10 mouse cellular contexts compared by ENCODE assay signal in the genomic region with DNA sequence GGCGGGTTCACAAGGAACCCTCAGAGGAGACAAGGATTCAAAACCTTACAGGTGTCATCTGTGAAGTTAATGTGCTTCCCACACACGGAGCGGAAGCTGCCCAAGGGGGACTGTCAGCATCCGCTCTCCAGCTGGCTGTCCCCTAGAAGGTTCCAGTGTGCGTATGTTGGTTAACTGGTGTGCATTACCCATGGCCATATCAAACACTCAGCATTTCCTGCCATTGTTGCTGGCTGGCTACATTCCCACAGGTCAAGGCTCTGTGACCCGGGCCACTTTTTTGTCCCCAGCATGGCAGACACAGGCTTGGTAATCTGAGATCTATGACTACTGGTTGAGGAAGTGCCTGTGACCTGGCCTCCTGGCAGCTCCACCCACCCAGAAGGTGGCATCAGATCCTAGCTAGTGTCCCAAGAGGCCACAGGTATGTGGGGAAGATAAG. TPM values are rescaled to one million over a fixed set of nuclear protein-coding genes. Genes with fewer than 3 reads are reported as not detected.
DNase-seq lines count a peak whose midpoint lies in the region; ATAC-seq lines count a peak whose summit lies in the region.
"Had no signal": no experiment of that assay in that cellular context is flagged by ENCODE, and none has a peak within 500 bp of the region (broad histone marks: within the 10 kb centered on the region; RNA-seq: fewer than 3 reads in every experiment).

No protein-coding gene starts in this region.

- peaks cover 10% of the 10 kb centered on the region for H3K9me3 ChIP-seq in heart, embryonic 16.5 days (replicated peaks; ENCODE audit: control insufficient read depth, low read length)

- H3K27ac ChIP-seq in heart, embryonic 16.5 days (ENCODE audit: low read length), result peak overlapping the region; percentile 73

- WGBS in heart, embryonic 16.5 days, result 69% methylated on average over 6 of the region's 6 CpGs

- H3K4me3 ChIP-seq in heart, embryonic 16.5 days (ENCODE audit: low read length), result no peak overlapping the region

- H3K27me3 ChIP-seq in heart, embryonic 16.5 days (ENCODE audit: control insufficient read depth, insufficient read depth, low read length), result no peaks in the 10 kb centered on the region

- no peak overlapping the region for H3K4me2 ChIP-seq in heart, embryonic 16.5 days (ENCODE audit: low read depth, low read length)

- no peak overlapping the region for H3K9ac ChIP-seq in heart, embryonic 16.5 days (ENCODE audit: low read length)

- peak; percentile 56 for DNase-seq in gastrocnemius, postnatal 25 days
- no peak for DNase-seq in gastrocnemius, postnatal 10 days
- peak; percentile 76 to 83 for DNase-seq in kidney, postnatal 25 days
- DNase-seq in cerebellum, adult 9-11 months, result no peak
- DNase-seq in testis, postnatal 14 days (ENCODE audit: low spot score), result no peak

- ATAC-seq in heart, embryonic 16.5 days (replicated peaks; ENCODE audit: extremely low read depth, insufficient read depth, low FRiP score), result peak; percentile 70
- ATAC-seq in megakaryocyte progenitor cell, adult 5-6 weeks (replicated peaks; ENCODE audit: poor library complexity), result peak; percentile 37
- ATAC-seq in granulocyte monocyte progenitor cell, adult 5-6 weeks (replicated peaks; ENCODE audit: poor library complexity, severe bottlenecking), result no peak

- H3K4me1 ChIP-seq in heart, embryonic 16.5 days (ENCODE audit: control insufficient read depth, insufficient read depth, low read length), result no peaks in the 10 kb centered on the region

- H3K36me3 ChIP-seq in heart, embryonic 16.5 days (ENCODE audit: control insufficient read depth, insufficient read depth), result peaks cover 44% of the 10 kb centered on the region

RNA-seq across cellular contexts. Expression of gene Tomm40, which starts 7.5 kb away (rescaled TPM):
- 10 to 100 TPM; 45.1 to 45.4 TPM for total RNA-seq in gastrocnemius, postnatal 25 days (2021)
- 10 to 100 TPM; 59.3 to 63.3 TPM for total RNA-seq in gastrocnemius, postnatal 10 days (2021)
- 146 and 158 TPM in 2 replicates for polyA plus RNA-seq in heart, embryonic 16.5 days (2015; fragmentation: Nextera tagmentation; extraction: Ambion mirVana)
- total RNA-seq in megakaryocyte progenitor cell, adult 5-6 weeks (2015), result 61.5 and 62.2 TPM in 2 replicates
- 42.5 and 50.8 TPM in 2 replicates for total RNA-seq in megakaryocyte progenitor cell, adult 5-6 weeks (2017)
- total RNA-seq in granulocyte monocyte progenitor cell, adult 5-6 weeks (2014; fragmentation: Nextera tagmentation), result 70.2 and 76.7 TPM in 2 replicates
- total RNA-seq in granulocyte monocyte progenitor cell, adult 5-6 weeks (2017), result 36.2 and 47.0 TPM in 2 replicates

RNA-seq across cellular contexts. Expression of gene Apoe, which starts 23.8 kb away (rescaled TPM):
- 100 to 1,000 TPM in 1 of 2 experiments, 10 to 100 TPM in 1; 53.5 to 108 TPM for total RNA-seq in gastrocnemius, postnatal 25 days (2021)
- 100 to 1,000 TPM; 100 to 116 TPM for total RNA-seq in gastrocnemius, postnatal 10 days (2021)
- 588 and 662 TPM in 2 replicates for polyA plus RNA-seq in heart, embryonic 16.5 days (2015; fragmentation: Nextera tagmentation; extraction: Ambion mirVana)
- total RNA-seq in megakaryocyte progenitor cell, adult 5-6 weeks (2015), result 18.7 and 27.5 TPM in 2 replicates
- total RNA-seq in megakaryocyte progenitor cell, adult 5-6 weeks (2017), result 110 and 130 TPM in 2 replicates
- 21.9 and 23.5 TPM in 2 replicates for total RNA-seq in granulocyte monocyte progenitor cell, adult 5-6 weeks (2014; fragmentation: Nextera tagmentation)
- 59.3 and 90.6 TPM in 2 replicates for total RNA-seq in granulocyte monocyte progenitor cell, adult 5-6 weeks (2017)

RNA-seq across cellular contexts. Expression of gene Nectin2, which starts 27.5 kb away (rescaled TPM):
- total RNA-seq in gastrocnemius, postnatal 25 days (2021), result 1 to 10 TPM; 2.1 to 3.9 TPM
- 10 to 100 TPM; 13.3 to 14.6 TPM for total RNA-seq in gastrocnemius, postnatal 10 days (2021)
- polyA plus RNA-seq in heart, embryonic 16.5 days (2015; fragmentation: Nextera tagmentation; extraction: Ambion mirVana), result 63.5 and 76.8 TPM in 2 replicates
- total RNA-seq in megakaryocyte progenitor cell, adult 5-6 weeks (2015), result 0.95 and 2.2 TPM in 2 replicates
- total RNA-seq in megakaryocyte progenitor cell, adult 5-6 weeks (2017), result 0.78 and 1.0 TPM in 2 replicates
- 1.7 and 2.0 TPM in 2 replicates for total RNA-seq in granulocyte monocyte progenitor cell, adult 5-6 weeks (2014; fragmentation: Nextera tagmentation)
- total RNA-seq in granulocyte monocyte progenitor cell, adult 5-6 weeks (2017), result 1.6 and 1.8 TPM in 2 replicates

RNA-seq across cellular contexts. Expression of gene Apoc1, which starts 30.3 kb away (rescaled TPM):
- total RNA-seq in gastrocnemius, postnatal 25 days (2021), result 1 to 10 TPM in 1 of 2 experiments, not detected in 1; 3.7 TPM
- total RNA-seq in gastrocnemius, postnatal 10 days (2021), result 1 to 10 TPM in 1 of 2 experiments, not detected in 1; 4.1 TPM
- polyA plus RNA-seq in heart, embryonic 16.5 days (2015; fragmentation: Nextera tagmentation; extraction: Ambion mirVana), result 8.9 and 9.2 TPM in 2 replicates
- total RNA-seq in megakaryocyte progenitor cell, adult 5-6 weeks (2015), result 0.79 and 2.0 TPM in 2 replicates
- 1.1 and 6.4 TPM in 2 replicates for total RNA-seq in megakaryocyte progenitor cell, adult 5-6 weeks (2017)
- total RNA-seq in granulocyte monocyte progenitor cell, adult 5-6 weeks (2014; fragmentation: Nextera tagmentation), result 10.3 and 17.9 TPM in 2 replicates
- total RNA-seq in granulocyte monocyte progenitor cell, adult 5-6 weeks (2017), result 0.57 and 10.6 TPM in 2 replicates

RNA-seq across cellular contexts. Expression of gene Apoc4, which starts 41.5 kb away (rescaled TPM):
- total RNA-seq in gastrocnemius, postnatal 25 days (2021), result not detected
- total RNA-seq in gastrocnemius, postnatal 10 days (2021), result under 1 TPM in 1 of 2 experiments, not detected in 1; 0.54 TPM
- polyA plus RNA-seq in heart, embryonic 16.5 days (2015; fragmentation: Nextera tagmentation; extraction: Ambion mirVana), result 0.22 and 0.37 TPM in 2 replicates
- total RNA-seq in megakaryocyte progenitor cell, adult 5-6 weeks (2015), result not detected in 2 replicates
- total RNA-seq in megakaryocyte progenitor cell, adult 5-6 weeks (2017), result not detected in 2 replicates
- total RNA-seq in granulocyte monocyte progenitor cell, adult 5-6 weeks (2014; fragmentation: Nextera tagmentation), result not detected in 2 replicates
- not detected in 2 replicates for total RNA-seq in granulocyte monocyte progenitor cell, adult 5-6 weeks (2017)
- total RNA-seq: left cerebral cortex, adult 18-20 months had no signal
- polyA plus RNA-seq: embryonic facial prominence, embryonic 14.5 days had no signal

Comparison
In these comparisons a context has a peak if more than half of its experiments do, and no peak if none do; other contexts are left out.
1. DNase-seq: peak in gastrocnemius, postnatal 25 days (single experiment) and kidney, postnatal 25 days (2 of 2); none in gastrocnemius, postnatal 10 days (single experiment), cerebellum, adult 9-11 months (single experiment) and testis, postnatal 14 days (single experiment).